Mouse (Mus musculus): Measurements from ENCODE around the gene Rhod.

DNA sequence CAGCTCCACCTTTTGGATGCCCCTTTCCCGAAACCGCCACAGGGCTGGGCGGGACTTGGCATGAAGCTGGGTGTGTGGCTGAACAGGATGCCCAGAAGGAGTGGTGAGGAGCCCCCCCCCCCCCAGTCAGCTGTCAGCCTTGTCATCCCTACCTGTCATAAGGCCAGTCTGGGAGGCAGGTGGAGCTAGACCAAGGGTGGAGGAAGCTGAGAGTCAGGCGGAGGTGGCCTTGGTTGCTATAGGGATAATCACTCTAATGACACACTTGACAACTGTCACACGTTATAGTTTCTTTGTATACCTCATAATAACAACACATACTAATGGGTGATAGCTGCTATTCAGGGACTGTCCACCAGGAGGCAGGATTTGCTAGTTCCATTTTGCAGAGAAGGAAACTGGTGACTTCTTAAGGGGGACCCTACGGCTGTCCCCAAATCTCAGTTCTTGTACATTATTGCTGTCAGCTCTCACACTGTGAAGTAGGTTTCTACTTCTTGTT, 1.9 kb upstream of the Rhod start:
- TF ChIP-seq POLR2A (IDR thresholded peaks at IDR 0.05; ENCODE audit: insufficient read depth, low read depth, low read length) (no peak), CTCF (IDR thresholded peaks at IDR 0.05) (peak; percentile 81)
